Mouse (Mus musculus): ENCODE measurements at regions not wholly inside any gene's neighbourhood (a gene's known extent, or its start where the extent isn't known, plus 50 kb on each side); places are given as distances from the start of the nearest gene placed in this dataset.

- in situ Hi-C loops (cut with MboI, MseI) = no loop called here
These were observed 82.0 kb downstream of the Cth start for GRCm38 (mm10) chr3:157842872-157843271.

GRCm38 (mm10) chr3:157841164-157841719, 83.6 kb downstream of the Cth start:
- in situ Hi-C loops (cut with MboI, MseI) = no loop called here

DNA sequence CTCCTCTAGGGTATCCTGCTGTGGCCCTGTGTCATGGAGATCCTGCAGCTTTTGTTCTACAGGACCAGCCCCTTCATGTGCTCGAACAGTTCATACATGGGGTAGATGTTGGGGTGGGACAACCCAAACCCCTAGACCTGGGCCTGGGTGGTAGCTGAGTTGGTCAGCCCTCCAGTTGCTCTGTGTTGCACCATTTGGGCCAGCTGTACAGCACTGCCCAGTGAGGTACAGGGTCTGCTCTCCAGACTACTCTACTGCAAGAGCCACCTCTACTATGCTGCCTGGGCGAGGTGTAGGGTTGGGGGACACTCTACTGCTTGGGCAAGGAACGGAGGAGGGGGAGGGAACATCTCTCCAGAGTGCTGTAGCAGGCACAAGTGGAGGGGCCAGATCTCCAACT, 120.6 kb downstream of the Cth start:
- in situ Hi-C loops (cut with MboI, MseI) = loop anchor here (5.0 kb wide), 1 partner anchor 72 kb away; no protein-coding TSS in a partner anchor

- in situ Hi-C loops (cut with MboI, MseI) = loop anchor here (5.0 kb wide), 1 partner anchor 71 kb away; no protein-coding TSS in a partner anchor
These were observed 121.5 kb downstream of the Cth start for GRCm38 (mm10) chr3:157803356-157803755.

- in situ Hi-C loops (cut with MboI, MseI) = no loop called here
These were observed 137.2 kb downstream of the Cth start for GRCm38 (mm10) chr3:157787559-157788256.

GRCm38 (mm10) chr3:157781071-157781470, 143.8 kb downstream of the Cth start:
- in situ Hi-C loops (cut with MboI, MseI) = no loop called here

DNA sequence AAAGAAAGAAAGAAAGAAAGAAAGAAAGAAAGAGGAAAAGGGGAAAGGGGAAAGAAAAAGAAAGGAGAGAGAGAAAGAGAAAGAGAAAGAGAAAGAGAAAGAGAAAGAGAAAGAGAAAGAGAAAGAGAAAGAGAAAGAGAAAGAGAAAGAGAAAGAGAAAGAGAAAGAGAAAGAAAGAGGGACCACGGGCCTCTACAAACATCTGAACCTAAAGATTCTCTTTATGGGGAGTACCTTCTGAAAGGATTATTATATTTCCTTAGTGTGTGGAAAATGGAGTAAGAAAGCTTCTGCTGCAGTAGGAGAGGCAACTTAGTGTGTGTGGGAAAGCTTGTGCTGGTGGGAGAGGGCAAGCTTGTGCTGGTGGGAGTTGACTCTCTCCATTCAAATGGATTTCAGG, 147.1 kb downstream of the Cth start:
- in situ Hi-C loops (cut with MboI, MseI) = no loop called here

DNA sequence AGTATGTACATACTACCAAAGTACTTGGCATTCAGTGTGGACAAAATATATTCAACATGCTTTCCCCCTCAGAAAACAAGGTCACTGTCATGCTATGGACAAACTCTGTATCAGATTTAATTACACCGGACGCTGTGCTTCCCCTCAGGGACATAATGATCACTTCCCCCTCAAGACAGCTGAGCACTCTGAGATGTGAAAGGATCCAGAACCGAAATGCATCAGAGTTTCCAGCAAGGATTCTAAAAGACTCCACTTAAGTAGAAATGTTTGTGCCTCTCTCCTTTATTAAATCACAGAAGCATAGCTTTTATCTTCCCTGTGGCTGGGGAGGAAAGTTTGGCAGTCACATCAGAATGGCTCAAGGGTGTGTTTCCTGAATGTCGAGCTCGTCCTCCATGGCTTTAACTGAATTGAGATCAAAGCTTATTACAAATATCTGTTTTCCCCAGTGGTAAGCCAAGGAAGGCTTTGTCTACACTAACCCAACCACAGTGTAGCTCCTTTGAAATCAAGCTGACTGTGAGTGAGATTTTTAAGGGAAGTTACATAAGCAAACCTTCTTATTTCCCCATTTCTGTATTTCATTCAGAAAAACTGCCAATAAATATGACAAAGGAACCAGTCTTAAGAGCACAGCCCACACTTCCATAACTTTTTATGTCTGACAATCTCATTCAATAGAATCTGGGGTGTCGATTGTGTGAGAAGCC, 161.2 kb downstream of the Cth start:
- in situ Hi-C loops (cut with MboI, MseI) = no loop called here

DNA sequence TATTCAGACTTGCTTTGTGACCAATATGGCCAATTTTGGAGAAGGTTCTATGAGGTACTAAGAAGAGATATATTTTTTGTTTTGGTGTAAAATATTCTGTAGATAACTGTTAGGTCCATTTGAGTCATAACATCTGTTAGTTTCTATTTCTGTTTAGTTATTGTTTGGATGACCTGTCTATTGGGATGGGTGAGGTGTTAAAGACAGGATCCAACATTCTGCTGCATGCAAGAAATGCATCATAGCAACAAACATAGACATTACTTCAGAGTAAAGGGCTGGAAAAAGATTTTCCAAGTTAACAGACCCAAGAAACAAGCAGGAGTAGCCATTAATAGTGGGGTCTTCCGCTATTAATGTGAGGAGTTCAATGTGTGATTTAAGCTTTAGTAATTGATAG, 165.0 kb downstream of the Cth start:
- in situ Hi-C loops (cut with MboI, MseI) = no loop called here

DNA sequence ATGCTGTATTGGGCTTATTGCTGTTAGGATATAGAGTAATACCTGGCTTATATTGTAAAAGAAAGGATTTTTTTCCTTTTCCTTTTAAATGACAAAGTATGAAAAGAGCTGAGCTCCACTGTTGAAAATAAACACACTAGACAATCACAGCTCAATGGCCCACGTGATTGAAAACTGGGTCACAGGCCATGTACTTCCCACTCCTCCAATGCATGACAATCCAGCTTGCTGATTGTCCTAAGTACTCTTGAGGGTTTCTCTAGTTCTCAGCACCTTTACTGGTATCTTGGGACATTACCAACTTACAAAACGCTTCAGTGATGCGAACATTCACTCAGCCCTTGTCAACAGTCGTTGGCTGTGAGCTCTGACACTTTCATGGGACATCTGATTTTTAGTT, 170.1 kb downstream of the Cth start:
- in situ Hi-C loops (cut with MboI, MseI) = no loop called here

DNA sequence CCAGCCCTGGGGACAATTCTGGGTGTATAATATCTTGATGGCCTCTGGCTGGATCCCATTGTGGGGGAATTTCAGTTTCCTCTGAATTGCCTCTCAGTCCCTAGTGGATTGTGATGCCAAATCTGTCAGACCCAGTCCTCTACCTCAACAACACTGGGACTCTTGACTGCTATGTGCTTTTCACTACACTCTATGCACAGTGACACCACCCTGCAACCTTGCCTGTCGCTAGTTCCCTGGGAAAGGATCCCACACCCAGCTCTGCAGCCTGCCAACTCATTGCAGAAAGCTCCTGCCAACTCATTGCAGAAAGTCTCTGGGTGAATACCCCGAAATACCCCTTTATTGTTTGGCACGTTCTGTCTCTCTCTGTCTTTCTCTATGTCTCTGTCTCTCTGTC, 174.6 kb downstream of the Cth start:
- in situ Hi-C loops (cut with MboI, MseI) = no loop called here

- in situ Hi-C loops (cut with MboI, MseI) = no loop called here
These were observed 176.4 kb downstream of the Cth start for GRCm38 (mm10) chr3:157748395-157749037.

GRCm38 (mm10) chr3:157743000-157743399, 176.3 kb downstream of the Ptger3 start:
- in situ Hi-C loops (cut with MboI, MseI) = no loop called here

DNA sequence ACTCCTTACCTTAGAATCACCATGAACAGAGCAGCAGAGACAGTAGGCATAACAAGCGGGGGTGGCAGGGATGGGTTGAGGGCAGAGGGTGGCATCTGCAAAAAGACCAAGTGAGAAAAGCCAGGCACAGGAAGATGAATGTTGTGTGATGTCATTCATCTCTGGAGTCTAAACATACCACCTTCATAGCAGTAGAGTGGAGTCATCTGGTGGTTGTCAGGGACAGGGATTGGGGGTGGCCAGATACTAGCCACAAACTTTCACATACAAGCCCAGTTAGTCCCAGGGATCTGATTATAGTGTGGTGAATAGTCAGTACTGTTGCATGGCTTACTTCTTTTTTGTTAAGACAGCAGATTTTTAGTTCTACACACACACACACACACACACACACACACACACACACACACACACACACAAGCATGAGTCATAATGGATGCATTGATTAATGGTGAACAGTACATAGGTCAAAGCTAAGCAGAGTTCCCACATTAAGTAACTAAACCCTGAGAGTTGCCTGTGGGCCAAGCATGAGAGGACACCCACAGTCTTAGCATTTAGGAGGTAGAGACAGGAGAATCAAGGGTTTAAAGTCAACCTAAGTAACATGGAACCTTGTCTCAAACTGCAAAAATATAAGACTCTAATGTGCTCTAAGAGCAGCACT, 173.1 kb downstream of the Ptger3 start:
- in situ Hi-C loops (cut with MboI, MseI) = no loop called here

DNA sequence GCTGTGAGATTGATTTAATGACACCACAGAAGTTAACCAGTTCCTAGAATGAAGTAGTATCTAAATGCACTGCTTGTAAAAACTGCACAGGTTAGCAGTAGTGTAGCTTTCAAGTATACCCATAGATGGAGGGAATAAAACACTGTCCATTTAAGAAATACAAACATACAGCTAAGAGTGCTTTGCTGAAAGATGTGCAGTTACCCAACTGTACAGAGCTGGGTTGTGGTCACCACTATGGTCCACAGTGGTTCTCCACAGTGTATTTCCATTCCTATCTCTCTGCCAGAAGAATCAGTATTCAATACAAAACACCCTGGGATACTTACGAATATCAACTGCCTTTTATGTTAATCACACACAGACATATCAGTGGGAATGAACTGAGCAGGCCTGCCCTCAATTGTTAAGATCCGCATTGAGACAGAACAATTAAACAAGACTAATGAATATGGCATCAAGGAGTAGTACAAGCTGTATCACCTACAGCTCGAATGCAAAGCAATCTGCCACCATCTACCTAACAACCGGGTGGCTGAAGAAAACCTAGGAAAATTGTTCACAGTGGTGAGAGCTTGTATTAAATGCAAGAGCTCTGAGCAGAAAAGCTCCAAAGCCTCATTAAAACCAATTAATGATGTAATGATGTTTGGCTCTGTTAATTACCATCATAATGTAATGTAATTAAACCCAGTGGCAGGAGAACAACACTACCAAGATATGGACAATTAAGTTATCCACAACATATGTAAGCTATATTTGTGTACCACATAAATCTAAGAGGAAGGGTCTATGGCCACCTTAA, 165.6 kb downstream of the Ptger3 start:
- in situ Hi-C loops (cut with MboI, MseI) = loop anchor here (5.0 kb wide), 1 partner anchor 70 kb away; no protein-coding TSS in a partner anchor

GRCm38 (mm10) chr3:157729711-157730367, 163.1 kb downstream of the Ptger3 start:
- in situ Hi-C loops (cut with MboI, MseI) = loop anchor here (5.0 kb wide), 1 partner anchor 72 kb away; no protein-coding TSS in a partner anchor

DNA sequence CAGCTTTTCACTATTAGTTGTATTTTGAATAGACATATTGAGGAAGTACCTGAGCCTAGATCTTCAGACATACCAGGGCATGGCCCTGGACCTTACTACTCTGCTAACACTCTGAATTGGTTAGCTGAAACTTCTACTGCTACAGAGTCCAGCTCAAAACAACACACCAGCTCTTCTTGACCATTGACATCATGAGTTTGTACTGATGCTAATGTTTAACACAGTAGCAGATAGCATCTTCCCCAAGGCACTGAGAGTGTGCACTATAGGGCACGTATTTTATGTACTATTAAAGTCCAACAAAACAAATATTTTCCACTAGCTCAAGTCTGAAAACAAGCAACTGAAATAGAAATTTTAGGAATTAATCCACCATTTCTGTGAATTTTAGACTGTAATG, 157.8 kb downstream of the Ptger3 start:
- in situ Hi-C loops (cut with MboI, MseI) = no loop called here

DNA sequence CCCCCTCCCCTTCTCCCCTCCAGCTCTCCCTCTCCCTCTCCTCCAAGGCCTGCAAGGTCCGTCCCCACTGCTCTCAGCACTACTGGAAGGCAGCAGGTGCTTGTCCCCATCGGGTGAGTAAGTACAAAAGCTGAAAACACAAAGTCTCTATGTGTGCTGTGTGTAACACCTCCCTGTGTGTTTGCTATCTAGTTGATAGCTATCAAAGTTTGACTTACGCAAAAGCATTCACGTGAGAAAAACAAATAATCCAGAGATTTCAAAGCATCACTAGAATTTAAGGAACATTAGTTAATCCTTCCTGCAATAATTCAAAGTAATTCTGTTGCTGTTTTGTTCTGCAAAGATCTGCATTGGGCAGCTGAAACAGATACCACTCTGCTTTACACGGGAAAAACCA, 156.5 kb downstream of the Ptger3 start:
- in situ Hi-C loops (cut with MboI, MseI) = no loop called here

GRCm38 (mm10) chr3:157717313-157717921, 150.7 kb downstream of the Ptger3 start:
- in situ Hi-C loops (cut with MboI, MseI) = loop anchor here (5.0 kb wide), 1 partner anchor 155 kb away; no protein-coding TSS in a partner anchor

GRCm38 (mm10) chr3:157714023-157714422, 147.3 kb downstream of the Ptger3 start:
- in situ Hi-C loops (cut with MboI, MseI) = no loop called here
